Mouse (Mus musculus): ENCODE data around the gene Prrx2. TPM values are rescaled to one million over a fixed set of nuclear protein-coding genes. Genes with fewer than 3 reads are reported as not detected.

Prrx2 gene
- polyA plus RNA-seq, 1 experiment from 2014 or later: 6.9 TPM

DNA sequence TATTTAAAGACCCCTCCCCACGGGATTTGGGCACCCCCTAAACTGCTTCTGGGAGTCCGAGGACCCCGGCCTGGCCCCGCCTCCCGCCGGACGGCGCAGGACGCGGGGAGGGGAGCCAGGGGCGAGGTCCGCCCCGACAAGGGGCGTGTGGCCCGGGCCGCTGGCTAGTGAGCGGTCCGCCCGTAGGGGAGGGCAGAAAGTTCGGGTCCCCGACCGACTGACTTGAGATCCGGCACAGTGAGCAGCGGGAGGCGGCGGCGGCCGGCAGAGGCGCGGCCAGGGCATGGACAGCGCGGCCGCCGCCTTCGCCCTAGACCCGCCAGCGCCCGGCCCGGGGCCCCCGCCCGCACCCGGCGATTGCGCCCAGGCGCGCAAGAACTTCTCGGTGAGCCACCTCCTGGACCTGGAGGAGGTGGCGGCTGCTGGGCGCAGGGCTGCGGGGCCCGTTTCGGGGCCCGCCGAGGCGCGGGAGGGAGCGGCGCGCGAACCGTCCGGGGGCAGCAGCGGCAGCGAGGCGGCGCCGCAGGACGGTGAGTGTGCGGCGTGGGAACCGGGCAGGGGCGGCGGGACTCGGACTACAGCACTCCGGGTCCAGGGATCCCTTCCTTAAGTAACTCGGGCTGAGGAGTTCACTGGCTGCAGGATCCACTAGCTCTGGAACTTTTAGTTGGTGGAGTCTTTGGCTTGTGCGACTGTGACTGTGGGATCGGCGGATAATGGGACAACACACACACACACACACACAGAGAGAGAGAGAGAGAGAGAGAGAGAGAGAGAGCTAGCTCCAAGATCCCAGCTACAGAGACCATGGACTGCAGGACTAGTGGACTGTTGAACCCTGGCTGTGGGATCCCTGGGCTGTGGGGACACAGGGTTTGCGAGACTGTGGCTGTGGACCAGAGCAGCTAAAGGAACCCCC lies 10.6 kb downstream of the Prrx2 start:
- peak overlapping the region; percentile 92 for H3K4me2 ChIP-seq (ENCODE audit: low read length)
- peak; percentile 34 for DNase-seq (ENCODE audit: low spot score)
- no peak overlapping the region for H3K27ac ChIP-seq
- H3K4me3 ChIP-seq (replicated peaks; ENCODE audit: low read depth, low read length): peak overlapping the region; percentile 63
- no peaks in the 10 kb centered on the region for H3K36me3 ChIP-seq (ENCODE audit: insufficient read depth, low read length)
- under 1% methylated on average over 80 of the region's 80 CpGs for WGBS
- H3K9me3 ChIP-seq (replicated peaks; ENCODE audit: low read length): no peaks in the 10 kb centered on the region
- H3K4me1 ChIP-seq (replicated peaks; ENCODE audit: insufficient read depth, low read length): no peaks in the 10 kb centered on the region; the same call in 1 of the 2 replicates
- no peaks in the 10 kb centered on the region for H3K27me3 ChIP-seq (ENCODE audit: insufficient read depth, low read length)
- 0 out of 2 replicates have a peak, but pooled peaks have one; percentile 2 for TF ChIP-seq CTCF (IDR thresholded peaks at IDR 0.05; ENCODE audit: low read depth)
- ATAC-seq (replicated peaks; ENCODE audit: low FRiP score, low read depth): peak; percentile 62
- H3K9ac ChIP-seq (ENCODE audit: low read depth, low read length): peak overlapping the region; percentile 62

DNA sequence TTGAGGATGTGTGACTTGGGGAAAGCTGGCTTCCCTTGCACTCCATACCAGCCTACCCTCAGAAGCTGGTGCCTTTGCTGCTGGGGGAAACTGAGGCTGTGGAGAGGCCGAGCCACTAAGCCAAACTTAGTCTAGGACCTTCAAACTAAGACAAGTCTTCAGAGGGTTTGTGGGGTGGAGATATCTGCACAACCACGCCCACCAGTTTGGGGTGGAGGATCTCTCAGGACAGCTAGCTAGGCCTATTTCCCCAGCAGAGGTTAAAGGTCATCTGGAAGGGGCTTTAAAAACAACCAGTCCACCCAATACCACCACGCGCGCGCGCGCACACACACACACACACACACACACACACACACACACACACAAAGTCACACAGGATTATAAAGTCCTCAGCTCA lies 11.5 kb downstream of the Prrx2 start:
- no peak for TF ChIP-seq CTCF (IDR thresholded peaks at IDR 0.05; ENCODE audit: low read depth)
- H3K4me2 ChIP-seq (ENCODE audit: low read length): peak overlapping the region; percentile 92
- 62% methylated on average over 8 of the region's 8 CpGs for WGBS
- no peak for ATAC-seq (replicated peaks; ENCODE audit: low FRiP score, low read depth)
- DNase-seq (ENCODE audit: low spot score): no peak
- H3K9ac ChIP-seq (ENCODE audit: low read depth, low read length): no peak overlapping the region
- H3K27ac ChIP-seq: no peak overlapping the region
- H3K4me3 ChIP-seq (replicated peaks; ENCODE audit: low read depth, low read length): no peak overlapping the region; the same call in 1 of the 2 replicates
- H3K36me3 ChIP-seq (ENCODE audit: insufficient read depth, low read length): no peaks in the 10 kb centered on the region
- H3K4me1 ChIP-seq (replicated peaks; ENCODE audit: insufficient read depth, low read length): no peaks in the 10 kb centered on the region; the same call in 1 of the 2 replicates
- no peaks in the 10 kb centered on the region for H3K27me3 ChIP-seq (ENCODE audit: insufficient read depth, low read length)
- H3K9me3 ChIP-seq (replicated peaks; ENCODE audit: low read length): no peaks in the 10 kb centered on the region

DNA sequence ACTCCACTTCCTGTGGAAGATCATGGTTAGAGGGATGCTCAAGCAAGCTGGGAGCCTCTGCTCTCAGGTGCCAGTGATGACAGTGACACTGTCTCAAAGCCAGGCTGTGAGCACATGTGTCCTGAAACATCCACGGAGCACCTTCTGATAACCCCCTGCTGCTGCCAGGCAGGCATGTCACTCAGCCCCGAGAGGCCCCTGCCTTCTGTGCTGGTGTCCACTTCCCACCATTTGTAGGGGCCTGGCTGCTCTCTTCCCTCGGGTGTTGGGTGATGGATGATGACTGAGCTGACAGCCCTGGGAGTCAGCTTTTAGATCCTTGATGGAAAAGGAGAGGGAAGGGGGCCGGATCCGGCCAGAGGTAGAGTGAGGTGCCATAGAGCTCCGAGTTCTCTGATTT lies 12.0 kb downstream of the Prrx2 start:
- DNase-seq (ENCODE audit: low spot score) (no peak), ATAC-seq (replicated peaks; ENCODE audit: low FRiP score, low read depth) (no peak)
- H3K4me1 ChIP-seq (replicated peaks; ENCODE audit: insufficient read depth, low read length): no peaks in the 10 kb centered on the region; the same call in 1 of the 2 replicates
- no peak overlapping the region for H3K27ac ChIP-seq
- no peaks in the 10 kb centered on the region for H3K9me3 ChIP-seq (replicated peaks; ENCODE audit: low read length)
- no peaks in the 10 kb centered on the region for H3K27me3 ChIP-seq (ENCODE audit: insufficient read depth, low read length)
- H3K4me2 ChIP-seq (ENCODE audit: low read length): no peak overlapping the region
- no peaks in the 10 kb centered on the region for H3K36me3 ChIP-seq (ENCODE audit: insufficient read depth, low read length)
- no peak overlapping the region for H3K9ac ChIP-seq (ENCODE audit: low read depth, low read length)
- WGBS: 28% methylated on average over 6 of the region's 6 CpGs
- TF ChIP-seq CTCF (IDR thresholded peaks at IDR 0.05; ENCODE audit: low read depth): no peak
- no peak overlapping the region for H3K4me3 ChIP-seq (replicated peaks; ENCODE audit: low read depth, low read length)

DNA sequence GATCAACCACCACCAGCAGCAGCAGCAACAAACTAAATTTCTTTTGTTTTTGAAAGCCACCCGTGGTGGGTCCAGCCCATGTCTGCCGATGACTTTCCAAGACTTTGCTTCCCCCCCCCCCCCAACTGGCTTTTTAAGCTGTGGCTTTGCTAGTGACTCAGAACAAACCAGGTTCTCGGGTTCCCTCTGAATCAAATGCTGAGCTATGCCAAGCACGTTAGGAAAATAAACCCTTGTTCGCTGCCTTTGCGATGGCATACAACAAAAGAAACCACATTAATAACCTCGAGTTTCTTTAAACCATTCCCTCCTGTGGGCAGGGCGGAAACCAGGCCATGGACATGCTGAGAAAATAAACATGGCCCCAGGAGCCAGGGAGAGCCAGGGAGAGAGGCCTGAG lies 13.4 kb downstream of the Prrx2 start:
- Histone ChIP-seq H3K4me2 (ENCODE audit: low read length) (no peak overlapping the region), H3K9me3 (replicated peaks; ENCODE audit: low read length) (no peaks in the 10 kb centered on the region), H3K4me1 (replicated peaks; ENCODE audit: insufficient read depth, low read length) (no peaks in the 10 kb centered on the region; the same call in 1 of the 2 replicates), H3K27ac (no peak overlapping the region), H3K9ac (ENCODE audit: low read depth, low read length) (no peak overlapping the region), H3K27me3 (ENCODE audit: insufficient read depth, low read length) (no peaks in the 10 kb centered on the region), H3K4me3 (replicated peaks; ENCODE audit: low read depth, low read length) (no peak overlapping the region), H3K36me3 (ENCODE audit: insufficient read depth, low read length) (no peaks in the 10 kb centered on the region)
- no peak for DNase-seq (ENCODE audit: low spot score)
- WGBS: 54% methylated on average over 8 of the region's 8 CpGs
- no peak for TF ChIP-seq CTCF (IDR thresholded peaks at IDR 0.05; ENCODE audit: low read depth)
- ATAC-seq (replicated peaks; ENCODE audit: low FRiP score, low read depth): no peak

DNA sequence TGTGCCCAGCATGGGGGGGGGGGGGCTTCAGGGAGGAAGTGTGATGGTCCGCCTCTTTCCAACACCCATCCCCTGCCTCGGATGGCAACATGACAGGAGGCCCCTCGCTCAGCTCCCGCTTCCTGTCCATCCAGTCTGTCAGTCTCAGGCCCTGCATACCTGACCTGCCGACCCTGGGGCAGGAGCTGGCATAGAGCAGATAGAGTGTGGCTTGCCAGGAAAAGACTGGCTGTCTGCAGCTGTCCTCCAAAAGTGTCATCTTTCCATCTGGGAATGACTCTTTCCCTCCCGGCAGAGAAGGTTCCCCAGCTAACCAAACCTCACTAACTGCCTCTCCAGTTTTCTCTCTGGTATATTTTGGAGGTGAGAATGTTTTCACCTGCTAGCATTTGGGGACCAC lies 15.8 kb downstream of the Prrx2 start:
- no peak for TF ChIP-seq CTCF (IDR thresholded peaks at IDR 0.05; ENCODE audit: low read depth)
- H3K27me3 ChIP-seq (ENCODE audit: insufficient read depth, low read length): no peaks in the 10 kb centered on the region
- no peaks in the 10 kb centered on the region for H3K36me3 ChIP-seq (ENCODE audit: insufficient read depth, low read length)
- no peak for DNase-seq (ENCODE audit: low spot score)
- H3K4me3 ChIP-seq (replicated peaks; ENCODE audit: low read depth, low read length): no peak overlapping the region
- no peak overlapping the region for H3K4me2 ChIP-seq (ENCODE audit: low read length)
- H3K27ac ChIP-seq: no peak overlapping the region
- H3K9me3 ChIP-seq (replicated peaks; ENCODE audit: low read length): no peaks in the 10 kb centered on the region
- H3K9ac ChIP-seq (ENCODE audit: low read depth, low read length): no peak overlapping the region
- no peaks in the 10 kb centered on the region; the same call in 1 of the 2 replicates for H3K4me1 ChIP-seq (replicated peaks; ENCODE audit: insufficient read depth, low read length)
- no peak for ATAC-seq (replicated peaks; ENCODE audit: low FRiP score, low read depth)
- 15% methylated on average over 5 of the region's 6 CpGs for WGBS

DNA sequence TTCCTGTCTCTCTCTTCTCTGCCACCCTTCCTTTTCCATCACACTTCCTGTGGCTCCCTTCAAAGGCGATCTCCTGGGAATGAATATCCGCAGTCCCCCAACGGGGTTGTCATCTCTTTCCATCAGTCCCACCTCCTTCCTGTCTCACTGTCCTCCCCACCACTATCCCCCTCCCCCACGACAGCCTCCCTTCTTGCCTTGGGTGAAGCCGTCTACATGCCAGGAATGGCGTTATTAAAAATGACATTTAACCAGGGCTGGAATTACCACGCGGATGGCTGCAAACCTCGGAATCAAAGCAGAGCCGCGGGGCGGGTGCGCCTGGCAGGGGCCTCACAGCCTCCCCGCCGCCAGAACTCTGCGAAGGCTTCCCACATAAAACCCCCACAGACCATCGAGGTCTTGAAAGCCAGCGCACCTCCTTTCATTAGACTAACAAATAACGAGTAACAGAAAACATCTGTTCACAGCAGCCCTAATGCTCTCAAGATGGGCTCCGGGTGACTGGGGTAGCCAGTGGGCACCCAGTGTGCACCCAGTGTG lies 18.1 kb downstream of the Prrx2 start:
- DNase-seq (ENCODE audit: low spot score): no peak
- Histone ChIP-seq H3K9me3 (replicated peaks; ENCODE audit: low read length) (no peaks in the 10 kb centered on the region), H3K4me2 (ENCODE audit: low read length) (no peak overlapping the region), H3K4me3 (replicated peaks; ENCODE audit: low read depth, low read length) (no peak overlapping the region), H3K27ac (no peak overlapping the region), H3K4me1 (replicated peaks; ENCODE audit: insufficient read depth, low read length) (no peaks in the 10 kb centered on the region), H3K36me3 (ENCODE audit: insufficient read depth, low read length) (no peaks in the 10 kb centered on the region), H3K27me3 (ENCODE audit: insufficient read depth, low read length) (no peaks in the 10 kb centered on the region), H3K9ac (ENCODE audit: low read depth, low read length) (0 out of 2 replicates have a peak overlapping the region, but pooled peaks have one; percentile 3)
- 21% methylated on average over 20 of the region's 20 CpGs for WGBS
- TF ChIP-seq CTCF (IDR thresholded peaks at IDR 0.05; ENCODE audit: low read depth): no peak
- ATAC-seq (replicated peaks; ENCODE audit: low FRiP score, low read depth): no peak

Measured in kidney, postnatal 0 days (tissue).